Mouse (Mus musculus) midbrain, embryonic 12.5 days (tissue): ENCODE results near the gene Cd52. TPM values are rescaled to one million over a fixed set of nuclear protein-coding genes. Genes with fewer than 3 reads are reported as not detected.

ENCODE experiments used
- ATAC-seq: fragments of 200-750 bp; cut with Nextera tagmentation; 2 replicates; pipeline ENCODE4 v1.8.0; 2017; ENCODE audit warnings: low read depth, moderate TSS enrichment, moderate library complexity; ENCODE audit not compliant: low FRiP score
- H3K27ac ChIP-seq: fragments of 300-500 bp; sonication (generic); replicated peaks from 2 replicates; pipeline ENCODE4 v1.5.1; 2016; ENCODE audit warnings: mild to moderate bottlenecking
- H3K27me3 ChIP-seq: fragments of 300-500 bp; sonication (generic); 2 replicates; pipeline ENCODE4 v1.6.1; 2016; ENCODE audit warnings: mild to moderate bottlenecking
- H3K36me3 ChIP-seq: fragments of 300-500 bp; sonication (generic); 2 replicates; pipeline ENCODE4 v1.6.1; 2016
- H3K4me1 ChIP-seq: fragments of 300-500 bp; sonication (generic); 2 replicates; pipeline ENCODE4 v1.6.1; 2016
- H3K4me2 ChIP-seq: fragments of 300-500 bp; sonication (generic); replicated peaks from 2 replicates; pipeline ENCODE4 v1.6.1; 2016; ENCODE audit warnings: mild to moderate bottlenecking, moderate library complexity
- H3K4me3 ChIP-seq: fragments of 300-500 bp; sonication (generic); 2 replicates; pipeline ENCODE4 v1.5.1; 2016; ENCODE audit warnings: mild to moderate bottlenecking
- H3K9ac ChIP-seq: fragments of 300-500 bp; sonication (generic); replicated peaks from 2 replicates; pipeline ENCODE4 v1.6.1; 2016; ENCODE audit warnings: mild to moderate bottlenecking, moderate library complexity
- H3K9me3 ChIP-seq: fragments of 300-500 bp; sonication (generic); 2 replicates; pipeline ENCODE4 v1.6.1; 2016; ENCODE audit warnings: mild to moderate bottlenecking
- WGBS: fragments of 180-500 bp; shearing (Covaris S2); methylation state at CpG from one replicate; pipeline ENCODE4 v1.1.7; 2016; 5-methylcytosine and 5-hydroxymethylcytosine counted together
- polyA plus RNA-seq: library from polyadenylated mRNA; unstranded; fragments of >200 nt; fragmentation: Nextera tagmentation; extraction: Ambion mirVana; gene quantifications from 2 replicates; pipeline ENCODE4 v1.2.1, GENCODE M21; 2016

Cd52 gene
- polyA plus RNA-seq, 1 experiment from 2014 or later = 5.5 TPM

- no peak for ATAC-seq
- Histone ChIP-seq H3K27me3 (peaks cover 31% of the 10 kb centered on the region), H3K27ac (no peak overlapping the region), H3K4me3 (no peak overlapping the region), H3K9ac (no peak overlapping the region), H3K9me3 (no peaks in the 10 kb centered on the region), H3K4me1 (peaks cover 14% of the 10 kb centered on the region), H3K36me3 (no peaks in the 10 kb centered on the region), H3K4me2 (no peak overlapping the region)
- 90% methylated on average over 4 of the region's 4 CpGs for WGBS
Measured at GRCm38 (mm10) chr4:134084999-134085398, 9.9 kb downstream of the Cd52 start.

- 11% methylated on average over 7 of the region's 7 CpGs for WGBS
- H3K4me3 ChIP-seq = peak overlapping the region; percentile 40; the same call in 1 of the 2 replicates
- no peaks in the 10 kb centered on the region for H3K36me3 ChIP-seq
- H3K9ac ChIP-seq = no peak overlapping the region
- peak overlapping the region; percentile 78 for H3K4me2 ChIP-seq
- H3K9me3 ChIP-seq = no peaks in the 10 kb centered on the region
- no peak for ATAC-seq
- peaks cover 34% of the 10 kb centered on the region for H3K27me3 ChIP-seq
- H3K27ac ChIP-seq = no peak overlapping the region
- H3K4me1 ChIP-seq = peaks cover 14% of the 10 kb centered on the region
Measured at GRCm38 (mm10) chr4:134082460-134082859, 12.4 kb downstream of the Cd52 start.

- H3K4me3 ChIP-seq = peak overlapping the region; percentile 40
- H3K9me3 ChIP-seq = no peaks in the 10 kb centered on the region
- H3K4me2 ChIP-seq = peak overlapping the region; percentile 78
- peaks cover 14% of the 10 kb centered on the region for H3K4me1 ChIP-seq
- H3K27me3 ChIP-seq = peaks cover 34% of the 10 kb centered on the region
- WGBS = under 1% methylated on average over 39 of the region's 41 CpGs
- no peaks in the 10 kb centered on the region for H3K36me3 ChIP-seq
- peak; percentile 52 for ATAC-seq
- peak overlapping the region; percentile 7; the same call in 1 of the 2 replicates for H3K9ac ChIP-seq
- no peak overlapping the region for H3K27ac ChIP-seq
Measured at GRCm38 (mm10) chr4:134081730-134082386, 13.0 kb downstream of the Cd52 start.

GRCm38 (mm10) chr4:134080674-134081073 is 14.2 kb downstream of the Cd52 start:
- Histone ChIP-seq H3K4me1 (peaks cover 14% of the 10 kb centered on the region), H3K4me2 (no peak overlapping the region), H3K9me3 (no peaks in the 10 kb centered on the region), H3K36me3 (no peaks in the 10 kb centered on the region), H3K27ac (no peak overlapping the region), H3K9ac (no peak overlapping the region), H3K4me3 (no peak overlapping the region), H3K27me3 (peaks cover 34% of the 10 kb centered on the region)
- ATAC-seq = no peak
- WGBS = 84% methylated on average over 4 of the region's 4 CpGs

- ATAC-seq = no peak
Measured at GRCm38 (mm10) chr4:134078694-134079093, 16.2 kb downstream of the Cd52 start.

GRCm38 (mm10) chr4:134068793-134069580 is 25.9 kb downstream of the Cd52 start:
- 92% methylated on average over 4 of the region's 4 CpGs for WGBS
- no peak for ATAC-seq
- H3K36me3 ChIP-seq = no peaks in the 10 kb centered on the region
- no peak overlapping the region for H3K9ac ChIP-seq
- H3K9me3 ChIP-seq = no peaks in the 10 kb centered on the region
- H3K4me3 ChIP-seq = no peak overlapping the region
- H3K4me1 ChIP-seq = no peaks in the 10 kb centered on the region
- peaks cover 25% of the 10 kb centered on the region for H3K27me3 ChIP-seq
- H3K27ac ChIP-seq = no peak overlapping the region
- no peak overlapping the region for H3K4me2 ChIP-seq

More at GRCm38 (mm10) chr4:134078694-134079093, 16.2 kb downstream of the Cd52 start:
- Histone ChIP-seq H3K9me3 (no peaks in the 10 kb centered on the region), H3K27me3 (peaks cover 34% of the 10 kb centered on the region), H3K9ac (no peak overlapping the region), H3K27ac (no peak overlapping the region), H3K36me3 (no peaks in the 10 kb centered on the region), H3K4me3 (no peak overlapping the region), H3K4me1 (peaks cover 14% of the 10 kb centered on the region), H3K4me2 (no peak overlapping the region)
- WGBS = 14% methylated on average over 3 of the region's 3 CpGs

- Histone ChIP-seq H3K27ac (no peak overlapping the region), H3K4me1 (no peaks in the 10 kb centered on the region), H3K4me3 (no peak overlapping the region), H3K9me3 (no peaks in the 10 kb centered on the region), H3K36me3 (no peaks in the 10 kb centered on the region), H3K9ac (no peak overlapping the region), H3K27me3 (peaks cover 25% of the 10 kb centered on the region), H3K4me2 (no peak overlapping the region)
- no peak for ATAC-seq
- WGBS = 87% methylated on average over 7 of the region's 7 CpGs
Measured at GRCm38 (mm10) chr4:134067833-134068544, 26.9 kb downstream of the Cd52 start.

- Histone ChIP-seq H3K36me3 (no peaks in the 10 kb centered on the region), H3K27me3 (peaks cover 25% of the 10 kb centered on the region), H3K4me3 (no peak overlapping the region), H3K9ac (no peak overlapping the region), H3K9me3 (no peaks in the 10 kb centered on the region), H3K4me2 (no peak overlapping the region), H3K27ac (no peak overlapping the region), H3K4me1 (no peaks in the 10 kb centered on the region)
- 91% methylated on average over 8 of the region's 8 CpGs for WGBS
- no peak for ATAC-seq
Measured at GRCm38 (mm10) chr4:134067383-134067782, 27.5 kb downstream of the Cd52 start.

GRCm38 (mm10) chr4:134065431-134066004 is 29.4 kb downstream of the Cd52 start:
- Histone ChIP-seq H3K36me3 (no peaks in the 10 kb centered on the region), H3K27me3 (peaks cover 32% of the 10 kb centered on the region), H3K4me1 (no peaks in the 10 kb centered on the region), H3K4me3 (no peak overlapping the region), H3K9ac (no peak overlapping the region), H3K27ac (no peak overlapping the region), H3K9me3 (no peaks in the 10 kb centered on the region), H3K4me2 (no peak overlapping the region)
- WGBS = 17% methylated on average over 22 of the region's 23 CpGs
- ATAC-seq = no peak

GRCm38 (mm10) chr4:134062561-134062960 is 32.3 kb downstream of the Cd52 start:
- no peaks in the 10 kb centered on the region for H3K9me3 ChIP-seq
- no peak overlapping the region for H3K27ac ChIP-seq
- no peaks in the 10 kb centered on the region for H3K36me3 ChIP-seq
- H3K4me2 ChIP-seq = no peak overlapping the region
- WGBS = 66% methylated on average over 8 of the region's 8 CpGs
- ATAC-seq = no peak
- peaks cover 39% of the 10 kb centered on the region for H3K27me3 ChIP-seq
- H3K4me1 ChIP-seq = peaks cover 3% of the 10 kb centered on the region; the same call in 1 of the 2 replicates
- no peak overlapping the region for H3K9ac ChIP-seq
- H3K4me3 ChIP-seq = no peak overlapping the region

- Histone ChIP-seq H3K4me1 (peaks cover 3% of the 10 kb centered on the region; the same call in 1 of the 2 replicates), H3K9me3 (no peaks in the 10 kb centered on the region), H3K27ac (no peak overlapping the region), H3K4me3 (no peak overlapping the region), H3K4me2 (no peak overlapping the region), H3K36me3 (no peaks in the 10 kb centered on the region), H3K9ac (no peak overlapping the region), H3K27me3 (peaks cover 36% of the 10 kb centered on the region)
- ATAC-seq = no peak
- WGBS = 53% methylated on average over 8 of the region's 8 CpGs
Measured at GRCm38 (mm10) chr4:134061944-134062446, 32.9 kb downstream of the Cd52 start.
